Mouse (Mus musculus) midbrain, embryonic 11.5 days (tissue): ENCODE measurements around the gene Rps9. TPM values are rescaled to one million over a fixed set of nuclear protein-coding genes. Genes with fewer than 3 reads are reported as not detected.

Experiments
- ATAC-seq: fragments of 200-750 bp; cut with Nextera tagmentation; 2 replicates; pipeline ENCODE4 v1.8.0; 2017; ENCODE audit warnings: moderate TSS enrichment, moderate library complexity; ENCODE audit not compliant: low FRiP score
- DNase-seq: peaks from one replicate; pipeline ENCODE4 v3.0.0; 2015; ENCODE audit warnings: low spot score; ENCODE audit errors: missing footprints
- H3K27ac ChIP-seq: fragments of 300-500 bp; sonication (generic); 2 replicates; pipeline ENCODE4 v1.5.1; 2014; ENCODE audit warnings: low read depth, low read length
- H3K27me3 ChIP-seq: fragments of 300-500 bp; sonication (generic); 2 replicates; pipeline ENCODE4 v1.6.1; 2014; ENCODE audit warnings: mild to moderate bottlenecking, low read length, moderate library complexity, mixed read lengths; ENCODE audit not compliant: control insufficient read depth, insufficient read depth
- H3K36me3 ChIP-seq: fragments of 300-500 bp; sonication (generic); 2 replicates; pipeline ENCODE4 v1.6.1; 2014; ENCODE audit warnings: mild to moderate bottlenecking, low read length, moderate library complexity, mixed read lengths; ENCODE audit not compliant: control insufficient read depth, insufficient read depth
- H3K4me1 ChIP-seq: fragments of 300-500 bp; sonication (generic); 2 replicates; pipeline ENCODE4 v1.6.1; 2014; ENCODE audit warnings: low read length; ENCODE audit not compliant: control insufficient read depth, insufficient read depth
- H3K4me2 ChIP-seq: fragments of 300-500 bp; sonication (generic); 2 replicates; pipeline ENCODE4 v1.6.1; 2014; ENCODE audit warnings: mild to moderate bottlenecking, moderate library complexity
- H3K4me3 ChIP-seq: fragments of 300-500 bp; sonication (generic); 2 replicates; pipeline ENCODE4 v1.5.1; 2014; ENCODE audit warnings: low read depth, low read length
- H3K9ac ChIP-seq: fragments of 300-500 bp; sonication (generic); 2 replicates; pipeline ENCODE4 v1.6.1; 2014; ENCODE audit warnings: low read length
- H3K9me3 ChIP-seq: fragments of 300-500 bp; sonication (generic); 2 replicates; pipeline ENCODE4 v1.6.1; 2016; ENCODE audit warnings: low read length; ENCODE audit not compliant: control insufficient read depth
- WGBS: fragments of 180-500 bp; shearing (Covaris S2); extraction: QIAGEN DNeasy Blood & Tissue Kit; methylation state at CpG from one replicate; pipeline ENCODE4 v1.1.7; 2014; 5-methylcytosine and 5-hydroxymethylcytosine counted together
- polyA plus RNA-seq: library from polyadenylated mRNA; unstranded; fragments of >200 nt; fragmentation: Nextera tagmentation; extraction: Ambion mirVana; gene quantifications from 2 replicates; pipeline ENCODE4 v1.2.1, GENCODE M21; 2014

Gene Rps9
- 1,245 and 1,271 TPM in 2 replicates for polyA plus RNA-seq

DNA sequence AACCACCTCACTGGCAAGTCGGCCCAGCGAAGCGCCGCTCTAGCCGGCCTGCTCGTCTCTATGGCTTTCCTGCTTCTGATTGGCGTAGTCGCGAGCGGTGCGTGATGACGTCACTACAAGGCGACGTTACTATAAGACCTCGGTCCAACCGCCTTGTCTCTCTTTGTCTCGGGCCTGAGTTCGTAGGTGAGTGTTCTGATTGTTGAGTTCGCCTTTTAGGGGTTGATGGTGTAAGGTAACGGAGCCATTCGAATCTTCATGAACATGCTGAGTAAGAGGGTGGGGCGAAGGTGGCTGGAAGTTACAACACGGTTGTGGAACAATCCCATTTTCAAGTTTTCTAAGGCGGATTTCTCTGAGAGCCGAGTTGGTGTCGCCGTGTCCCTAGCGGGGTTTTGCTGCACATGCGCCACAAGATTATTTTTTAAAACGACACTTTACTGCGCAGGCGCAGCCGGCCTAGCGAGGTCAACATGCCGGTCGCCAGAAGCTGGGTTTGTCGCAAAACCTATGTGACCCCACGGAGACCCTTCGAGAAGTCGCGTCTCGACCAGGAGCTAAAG, at the start of gene Rps9:
Rps9 (plus strand) TSS at position 115 of the 563 bp plus-strand sequence.
- ATAC-seq (peak; percentile 96), DNase-seq (peak; percentile 99)
- Histone ChIP-seq H3K4me1 (peaks cover 10% of the 10 kb centered on the region), H3K27me3 (no peaks in the 10 kb centered on the region), H3K9ac (peak within 1 kb of the TSS; percentile 84), H3K27ac (peak within 1 kb of the TSS; percentile 85), H3K36me3 (peaks cover 11% of the 10 kb centered on the region; the same call in 1 of the 2 replicates), H3K4me3 (peak within 1 kb of the TSS; percentile 90), H3K4me2 (peak within 1 kb of the TSS; percentile 96), H3K9me3 (no peaks in the 10 kb centered on the region)
- WGBS, result 2% methylated on average over 42 of the region's 42 CpGs

DNA sequence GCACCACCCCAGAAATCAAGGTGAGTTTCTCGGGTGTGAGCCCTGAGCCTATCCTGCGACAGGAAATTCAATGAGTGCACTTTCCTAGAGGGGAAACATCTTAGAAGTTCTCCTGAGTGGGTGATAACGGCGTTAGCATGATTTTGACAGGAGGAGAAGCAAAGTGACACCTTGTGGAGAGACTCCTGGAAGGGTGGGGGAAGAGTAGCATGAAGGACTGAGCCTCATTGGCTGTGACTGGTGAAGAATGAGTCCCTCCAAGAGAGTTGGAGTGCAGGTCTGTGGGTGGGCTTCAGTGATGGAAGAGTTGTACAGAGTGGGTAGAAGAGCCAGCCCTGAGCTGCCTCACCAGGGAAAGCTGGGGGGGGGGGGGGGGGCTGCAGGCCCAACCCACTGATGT, 46.8 kb upstream of the Rps9 start:
- no peak for DNase-seq
- no peaks in the 10 kb centered on the region for H3K9me3 ChIP-seq
- ATAC-seq, result 0 out of 2 replicates have a peak, but pooled peaks have one; percentile 19

DNA sequence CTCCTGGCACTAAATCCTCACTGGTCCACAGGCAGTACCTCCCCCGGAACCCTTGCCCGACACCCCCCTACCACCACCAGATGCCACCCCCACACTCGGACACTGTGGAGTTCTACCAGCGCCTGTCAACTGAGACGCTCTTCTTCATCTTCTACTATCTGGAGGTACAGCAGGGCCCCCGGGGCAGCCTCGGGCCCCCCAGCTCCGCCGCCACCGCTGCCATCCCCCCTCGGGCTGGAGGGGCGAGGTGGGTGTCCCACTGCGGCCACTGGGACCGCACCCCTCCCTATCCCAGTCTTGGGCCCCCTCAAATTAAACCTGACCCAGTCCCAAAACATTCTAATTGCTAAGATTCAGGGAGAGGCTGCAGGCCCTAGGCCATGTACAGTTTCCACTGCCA, 45.2 kb upstream of the Rps9 start:
- no peak for ATAC-seq
- Histone ChIP-seq H3K27ac (no peak overlapping the region), H3K9ac (no peak overlapping the region), H3K4me2 (no peak overlapping the region), H3K4me3 (no peak overlapping the region), H3K9me3 (no peaks in the 10 kb centered on the region), H3K36me3 (peaks cover 47% of the 10 kb centered on the region), H3K27me3 (no peaks in the 10 kb centered on the region), H3K4me1 (peaks cover 1% of the 10 kb centered on the region)
- no peak for DNase-seq
- WGBS, result 97% methylated on average over 14 of the region's 14 CpGs

More for the DNA sequence above, 46.8 kb upstream of the Rps9 start:
- no peak overlapping the region for H3K4me2 ChIP-seq
- H3K4me3 ChIP-seq, result no peak overlapping the region
- WGBS, result 93% methylated on average over 4 of the region's 4 CpGs
- H3K27me3 ChIP-seq, result no peaks in the 10 kb centered on the region
- no peak overlapping the region for H3K9ac ChIP-seq
- peaks cover 55% of the 10 kb centered on the region for H3K36me3 ChIP-seq
- no peak overlapping the region for H3K27ac ChIP-seq
- H3K4me1 ChIP-seq, result no peaks in the 10 kb centered on the region

DNA sequence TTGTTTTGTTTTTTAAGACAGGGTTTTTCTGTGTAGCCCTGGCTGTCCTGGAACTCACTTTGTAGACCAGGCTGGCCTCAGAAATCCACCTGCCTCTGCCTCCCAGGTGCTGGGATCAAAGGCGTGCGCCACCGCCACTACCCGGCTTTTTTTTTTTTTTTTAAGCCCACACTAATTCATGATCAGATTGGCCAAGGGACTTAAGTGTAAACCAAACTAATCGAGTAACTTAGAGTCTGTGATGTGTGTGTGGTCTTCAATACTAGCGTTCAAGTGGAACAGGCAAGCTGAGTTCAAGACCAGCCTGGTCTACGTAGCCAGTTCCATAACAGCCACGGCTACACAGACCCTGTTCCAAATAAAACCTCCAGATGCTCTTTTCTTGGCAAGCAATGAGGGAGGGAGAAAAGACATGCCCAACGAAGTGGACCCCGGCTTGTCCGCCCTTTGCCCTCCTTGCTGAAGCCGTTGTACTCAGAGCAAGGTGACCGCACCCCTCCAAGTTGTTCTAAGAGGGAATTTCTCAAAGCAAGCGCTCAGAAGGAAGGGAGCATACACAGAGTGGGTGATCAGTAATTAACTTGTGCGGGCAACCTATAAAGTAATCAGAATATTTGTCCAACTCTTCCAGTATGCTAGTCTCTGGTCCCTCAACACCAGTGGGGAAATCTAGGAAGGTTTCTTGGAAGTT, 39.1 kb upstream of the Rps9 start:
- H3K4me1 ChIP-seq, result peaks cover 12% of the 10 kb centered on the region
- peaks cover 17% of the 10 kb centered on the region; the same call in 1 of the 2 replicates for H3K36me3 ChIP-seq
- peak; percentile 34 for ATAC-seq
- DNase-seq, result no peak
- 34% methylated on average over 15 of the region's 15 CpGs for WGBS
- peak overlapping the region; percentile 74 for H3K4me2 ChIP-seq
- no peaks in the 10 kb centered on the region for H3K9me3 ChIP-seq
- peak overlapping the region; percentile 80 for H3K27ac ChIP-seq
- H3K9ac ChIP-seq, result peak overlapping the region; percentile 88
- no peaks in the 10 kb centered on the region for H3K27me3 ChIP-seq
- H3K4me3 ChIP-seq, result peak overlapping the region; percentile 75

DNA sequence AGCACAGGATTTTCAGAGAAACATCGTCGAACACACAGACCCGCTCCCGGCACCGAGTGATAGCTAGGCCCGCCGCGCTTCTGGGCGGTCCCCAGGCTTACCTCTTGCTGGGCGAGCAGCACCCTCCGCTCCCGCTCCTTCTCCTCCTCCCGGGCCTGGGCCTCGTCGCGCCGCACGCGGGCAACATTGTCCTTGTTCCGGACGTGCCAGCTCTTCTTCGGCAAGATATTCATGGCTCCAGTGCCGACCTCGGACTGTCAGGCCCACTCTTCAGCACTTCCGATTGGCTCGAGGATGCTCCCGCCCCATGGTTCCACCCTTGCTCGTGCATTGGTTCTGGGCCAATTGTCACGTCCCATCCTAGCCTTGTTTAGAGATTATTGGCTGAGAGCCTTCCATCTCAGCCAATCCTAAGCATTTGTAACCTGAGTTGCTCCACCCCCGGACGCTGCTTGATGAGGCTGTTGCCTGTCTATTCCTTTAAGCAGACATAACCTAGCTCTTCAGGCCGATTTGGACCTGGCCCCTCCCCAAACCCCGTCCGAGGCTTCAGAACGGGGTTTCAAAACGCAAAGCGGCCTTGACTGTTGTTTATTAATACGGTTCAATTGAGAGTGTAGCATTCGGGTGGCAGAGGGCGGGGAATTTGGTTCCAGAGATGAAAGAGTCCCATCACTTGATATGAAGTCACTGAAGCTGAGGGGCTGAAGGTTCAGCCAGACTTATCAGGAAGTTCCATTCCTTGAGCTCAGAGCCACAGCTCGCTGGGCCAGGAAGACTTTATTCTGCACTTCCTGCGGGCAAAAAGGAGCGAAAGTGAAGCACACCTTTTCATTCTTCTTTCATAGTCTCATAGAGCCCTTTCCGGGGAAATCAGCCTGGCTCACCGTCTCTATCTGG, 38.3 kb upstream of the Rps9 start, which contains the start of gene Leng1:
Leng1 (minus strand) TSS at position 626 of the 900 bp plus-strand sequence.
- Histone ChIP-seq H3K9ac (peak within 1 kb of the TSS; percentile 88), H3K36me3 (peaks cover 10% of the 10 kb centered on the region; the same call in 1 of the 2 replicates), H3K9me3 (no peaks in the 10 kb centered on the region), H3K27ac (peak within 1 kb of the TSS; percentile 80), H3K27me3 (no peaks in the 10 kb centered on the region), H3K4me3 (peak within 1 kb of the TSS; percentile 75), H3K4me1 (peaks cover 12% of the 10 kb centered on the region), H3K4me2 (peak within 1 kb of the TSS; percentile 74)
- ATAC-seq, result peak; percentile 99
- DNase-seq, result peak; percentile 97
- WGBS, result 5% methylated on average over 45 of the region's 45 CpGs

DNA sequence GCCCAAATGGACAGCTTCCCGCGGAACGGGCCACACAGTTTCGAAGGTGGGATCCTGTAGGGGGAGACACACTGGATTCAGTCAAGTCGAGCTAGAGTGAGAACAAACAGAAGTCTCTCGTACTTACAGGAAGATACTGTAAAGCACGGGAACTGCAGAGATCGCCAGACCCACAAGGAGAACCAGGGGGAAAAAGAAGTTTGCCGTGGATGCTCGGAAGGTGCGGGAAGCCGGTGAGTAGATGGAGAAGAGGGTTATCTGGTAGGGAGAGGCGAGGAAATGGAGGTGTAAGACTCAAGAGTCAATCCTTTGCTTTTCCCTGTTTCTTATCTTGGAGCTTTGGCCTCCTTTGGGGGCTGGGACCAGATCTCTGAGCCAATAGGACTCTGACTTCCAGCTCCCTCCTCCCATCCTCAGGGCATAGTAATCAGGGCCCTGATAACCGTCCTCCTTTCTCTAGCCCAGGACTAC, 36.8 kb upstream of the Rps9 start:
- peaks cover 12% of the 10 kb centered on the region for H3K4me1 ChIP-seq
- H3K4me2 ChIP-seq, result no peak overlapping the region
- DNase-seq, result no peak
- no peaks in the 10 kb centered on the region for H3K9me3 ChIP-seq
- no peak overlapping the region for H3K27ac ChIP-seq
- H3K4me3 ChIP-seq, result no peak overlapping the region
- no peak overlapping the region; the same call in 1 of the 2 replicates for H3K9ac ChIP-seq
- no peak for ATAC-seq
- peaks cover 3% of the 10 kb centered on the region; the same call in 1 of the 2 replicates for H3K36me3 ChIP-seq
- 20% methylated on average over 14 of the region's 14 CpGs for WGBS
- H3K27me3 ChIP-seq, result no peaks in the 10 kb centered on the region

DNA sequence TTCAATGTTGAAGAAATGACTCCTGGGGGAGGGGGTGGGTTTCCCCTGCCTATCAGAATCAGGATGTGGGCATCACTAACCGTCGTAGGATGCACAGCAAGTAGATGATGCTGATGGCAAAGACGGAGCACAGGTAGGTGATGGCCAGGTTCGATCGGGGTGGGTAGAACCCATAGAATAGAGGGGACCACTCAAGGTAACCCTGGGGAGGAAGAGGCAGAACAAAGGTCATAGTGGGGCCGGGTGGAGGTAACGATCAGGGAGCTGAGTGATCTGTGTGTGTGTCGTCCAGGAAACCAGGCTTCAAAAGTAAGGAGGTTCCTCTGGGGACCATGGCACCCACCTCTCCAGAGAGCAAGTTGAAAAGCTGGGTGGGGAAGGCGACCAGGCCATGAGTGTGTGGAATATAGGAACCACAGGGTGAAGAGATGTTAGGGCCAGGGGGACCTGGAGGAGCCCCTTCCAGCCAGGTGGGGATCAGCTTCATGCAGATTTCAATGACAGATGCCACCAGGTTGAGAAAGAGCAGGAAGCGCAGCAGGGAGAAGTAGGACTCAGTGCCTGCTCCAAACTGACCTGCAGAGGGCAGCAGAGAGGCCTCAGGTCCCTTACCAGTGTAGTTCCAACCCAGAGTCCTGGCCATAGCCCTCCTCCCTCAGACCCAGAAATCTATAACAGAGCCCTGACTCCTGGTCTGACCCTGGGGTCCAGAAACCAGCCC, 29.1 kb upstream of the Rps9 start:
- 72% methylated on average over 10 of the region's 10 CpGs for WGBS
- Histone ChIP-seq H3K27me3 (no peaks in the 10 kb centered on the region), H3K4me1 (no peaks in the 10 kb centered on the region), H3K9me3 (no peaks in the 10 kb centered on the region), H3K27ac (no peak overlapping the region), H3K9ac (no peak overlapping the region), H3K4me2 (no peak overlapping the region), H3K4me3 (no peak overlapping the region), H3K36me3 (no peaks in the 10 kb centered on the region)
- DNase-seq (peak; percentile 98), ATAC-seq (peak; percentile 90)

DNA sequence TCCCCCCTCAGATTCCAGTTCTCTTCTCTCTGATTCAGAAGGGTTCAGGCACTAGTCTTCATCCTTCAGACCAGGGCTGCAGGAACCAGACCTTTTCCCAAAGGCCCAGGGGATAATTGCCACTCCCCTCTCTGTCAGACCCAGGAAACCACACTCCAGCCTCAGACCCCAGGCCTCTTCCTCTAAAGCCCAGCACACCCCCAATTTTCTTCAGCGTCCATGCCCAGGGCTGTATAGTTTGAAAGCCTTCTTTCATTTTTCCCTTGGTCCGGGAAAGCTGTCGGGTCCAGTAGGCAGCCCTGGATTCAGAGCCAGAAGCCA, 28.6 kb upstream of the Rps9 start:
- no peaks in the 10 kb centered on the region for H3K4me1 ChIP-seq
- H3K4me3 ChIP-seq, result no peak overlapping the region
- no peak overlapping the region for H3K9ac ChIP-seq
- H3K27me3 ChIP-seq, result no peaks in the 10 kb centered on the region
- no peaks in the 10 kb centered on the region for H3K9me3 ChIP-seq
- no peak overlapping the region for H3K27ac ChIP-seq
- peak; percentile 17; the same call in 1 of the 2 replicates for ATAC-seq
- no peak overlapping the region for H3K4me2 ChIP-seq
- H3K36me3 ChIP-seq, result no peaks in the 10 kb centered on the region
- WGBS, result 80% methylated on average over 3 of the region's 3 CpGs
- DNase-seq, result no peak
